Mouse (Mus musculus) left cerebral cortex, postnatal 25 days (tissue): ENCODE data around the gene Rnf223. TPM values are rescaled to one million over a fixed set of nuclear protein-coding genes. Genes with fewer than 3 reads are reported as not detected.

Source experiments
- DNase-seq, 2 experiments: peaks; one replicate each; pipeline ENCODE4 v3.0.0; 2022; ENCODE audit warnings: low spot score in 2 of 2, mixed read lengths in 1 of 2
- intact Hi-C: fragments of 180-260 bp; cut with DNase I; formaldehyde crosslinking; loops from one replicate; pipeline ENCODE4 v1.15.1; 2025
- total RNA-seq, 2 experiments: library from RNA; stranded (reverse); gene quantifications; 2 replicates each; pipeline ENCODE4 v1.2.3; 2021

Rnf223 gene
- total RNA-seq = under 1 TPM; 0.87 to 0.94 TPM

GRCm38 (mm10) chr4:156130436-156130835 is at the start of gene Rnf223:
TSS of gene Rnf223 (plus strand) at chr4:156130513.
- intact Hi-C loops = no loop called here
- no peak for DNase-seq

GRCm38 (mm10) chr4:156082621-156083234 is 47.6 kb upstream of the Rnf223 start:
- no peak for DNase-seq
- intact Hi-C loops = no loop called here

- intact Hi-C loops = no loop called here
- no peak for DNase-seq
Observed at GRCm38 (mm10) chr4:156083348-156083747, 47.0 kb upstream of the Rnf223 start.

- intact Hi-C loops = no loop called here
- DNase-seq = no peak
Observed at GRCm38 (mm10) chr4:156084096-156084879, 46.0 kb upstream of the Rnf223 start.

- DNase-seq = no peak
- intact Hi-C loops = no loop called here
Observed at GRCm38 (mm10) chr4:156085256-156085655, 45.1 kb upstream of the Rnf223 start.

- intact Hi-C loops = no loop called here
- no peak for DNase-seq
Observed at GRCm38 (mm10) chr4:156087398-156088087, 42.8 kb upstream of the Rnf223 start.

GRCm38 (mm10) chr4:156091236-156091635 is 39.1 kb upstream of the Rnf223 start:
- no peak for DNase-seq
- intact Hi-C loops = loop anchor here (5.0 kb wide), 1 partner anchor 44 kb away; no protein-coding TSS in a partner anchor

- intact Hi-C loops = loop anchor here (5.0 kb wide), 1 partner anchor 45 kb away; no protein-coding TSS in a partner anchor
Observed at GRCm38 (mm10) chr4:156092765-156093164, 37.5 kb upstream of the Rnf223 start.

GRCm38 (mm10) chr4:156093758-156094157 is 36.6 kb upstream of the Rnf223 start:
- intact Hi-C loops = loop anchor here (5.0 kb wide), 1 partner anchor 46 kb away; no protein-coding TSS in a partner anchor
- no peak for DNase-seq

More at GRCm38 (mm10) chr4:156092765-156093164, 37.5 kb upstream of the Rnf223 start:
- DNase-seq = no peak

- intact Hi-C loops = no loop called here
- DNase-seq = no peak
Observed at GRCm38 (mm10) chr4:156096191-156096590, 34.1 kb upstream of the Rnf223 start.

- DNase-seq = no peak
- intact Hi-C loops = no loop called here
Observed at GRCm38 (mm10) chr4:156097770-156098366, 32.4 kb upstream of the Rnf223 start.

GRCm38 (mm10) chr4:156099427-156099826 is 30.9 kb upstream of the Rnf223 start:
- intact Hi-C loops = no loop called here
- no peak for DNase-seq

GRCm38 (mm10) chr4:156100501-156100900 is 29.8 kb upstream of the Rnf223 start:
- no peak for DNase-seq
- intact Hi-C loops = loop anchor here (5.0 kb wide), 1 partner anchor 68 kb away; no protein-coding TSS in a partner anchor

GRCm38 (mm10) chr4:156101481-156101903 is 28.8 kb upstream of the Rnf223 start:
- no peak for DNase-seq
- intact Hi-C loops = loop anchor here (5.0 kb wide), 1 partner anchor 69 kb away; no protein-coding TSS in a partner anchor

GRCm38 (mm10) chr4:156103342-156103741 is 27.0 kb upstream of the Rnf223 start:
- intact Hi-C loops = loop anchor here (5.0 kb wide), 1 partner anchor 71 kb away; no protein-coding TSS in a partner anchor

GRCm38 (mm10) chr4:156108606-156109546 is 21.4 kb upstream of the Rnf223 start:
- intact Hi-C loops = loop anchor here (1.0 kb wide), 1 partner anchor 116 kb away; no protein-coding TSS in a partner anchor
- peak; percentile 13 to 37 for DNase-seq

More at GRCm38 (mm10) chr4:156103342-156103741, 27.0 kb upstream of the Rnf223 start:
- no peak for DNase-seq

- peak; percentile 98 to 99 for DNase-seq
- intact Hi-C loops = loop anchor here (1.0 kb wide), 1 partner anchor 116 kb away; no protein-coding TSS in a partner anchor
Observed at GRCm38 (mm10) chr4:156109570-156110331, 20.6 kb upstream of the Rnf223 start, which contains the start of gene 9430015G10Rik. TSS of gene 9430015G10Rik (plus strand) at chr4:156109982.

- no peak for DNase-seq
- intact Hi-C loops = no loop called here
Observed at GRCm38 (mm10) chr4:156124077-156124476, 6.2 kb upstream of the Rnf223 start.
